Mouse (Mus musculus) kidney, embryonic 15.5 days (tissue): ENCODE data around the gene Hcfc2. TPM values are rescaled to one million over a fixed set of nuclear protein-coding genes. Genes with fewer than 3 reads are reported as not detected.

Experiments used
- ATAC-seq: fragments of 200-750 bp; cut with Nextera tagmentation; replicated peaks from 2 replicates; pipeline ENCODE4 v1.8.0; 2017; ENCODE audit warnings: moderate TSS enrichment; ENCODE audit not compliant: low FRiP score
- H3K27ac ChIP-seq: fragments of 300-500 bp; sonication (generic); 2 replicates; pipeline ENCODE4 v1.5.1; 2015; ENCODE audit warnings: mild to moderate bottlenecking, inconsistent platforms
- H3K27me3 ChIP-seq: fragments of 300-500 bp; sonication (generic); 2 replicates; pipeline ENCODE4 v1.6.1; 2015; ENCODE audit warnings: inconsistent platforms
- H3K36me3 ChIP-seq: fragments of 300-500 bp; sonication (generic); 2 replicates; pipeline ENCODE4 v1.6.1; 2015; ENCODE audit warnings: inconsistent platforms
- H3K4me1 ChIP-seq: fragments of 300-500 bp; sonication (generic); 2 replicates; pipeline ENCODE4 v1.6.1; 2015; ENCODE audit warnings: inconsistent platforms
- H3K4me2 ChIP-seq: fragments of 300-500 bp; sonication (generic); 2 replicates; pipeline ENCODE4 v1.6.1; 2015; ENCODE audit warnings: moderate library complexity, mild to moderate bottlenecking, inconsistent platforms
- H3K4me3 ChIP-seq: fragments of 300-500 bp; sonication (generic); replicated peaks from 2 replicates; pipeline ENCODE4 v1.5.1; 2015; ENCODE audit warnings: mild to moderate bottlenecking, inconsistent platforms
- H3K9ac ChIP-seq: fragments of 300-500 bp; sonication (generic); 2 replicates; pipeline ENCODE4 v1.6.1; 2015; ENCODE audit warnings: mild to moderate bottlenecking, inconsistent platforms
- H3K9me3 ChIP-seq: fragments of 300-500 bp; sonication (generic); replicated peaks from 2 replicates; pipeline ENCODE4 v1.6.1; 2016; ENCODE audit warnings: inconsistent platforms
- WGBS: fragments of 180-500 bp; shearing (Covaris S2); methylation state at CpG from one replicate; pipeline ENCODE4 v1.1.7; 2015; ENCODE audit warnings: mixed read lengths; 5-methylcytosine and 5-hydroxymethylcytosine counted together
- polyA plus RNA-seq: library from polyadenylated mRNA; unstranded; fragments of >200 nt; fragmentation: Nextera tagmentation; extraction: Ambion mirVana; gene quantifications from 2 replicates; pipeline ENCODE4 v1.2.1, GENCODE M21; 2015

Hcfc2 gene
- polyA plus RNA-seq, 1 experiment from 2014 or later: 33.2 TPM

- Histone ChIP-seq H3K9ac (no peak overlapping the region), H3K9me3 (no peaks in the 10 kb centered on the region), H3K4me3 (no peak overlapping the region), H3K4me1 (peaks cover 7% of the 10 kb centered on the region; the same call in 1 of the 2 replicates), H3K36me3 (no peaks in the 10 kb centered on the region), H3K4me2 (no peak overlapping the region), H3K27me3 (no peaks in the 10 kb centered on the region), H3K27ac (no peak overlapping the region)
- ATAC-seq: no peak
- WGBS: 93% methylated on average over 3 of the region's 3 CpGs
Observed at GRCm38 (mm10) chr10:82780322-82780721, 84.4 kb downstream of the Hcfc2 start.

GRCm38 (mm10) chr10:82780816-82781215 lies 84.9 kb downstream of the Hcfc2 start:
- Histone ChIP-seq H3K27ac (no peak overlapping the region), H3K36me3 (no peaks in the 10 kb centered on the region), H3K4me3 (no peak overlapping the region), H3K27me3 (no peaks in the 10 kb centered on the region), H3K9me3 (no peaks in the 10 kb centered on the region), H3K4me2 (no peak overlapping the region), H3K9ac (no peak overlapping the region), H3K4me1 (peaks cover 7% of the 10 kb centered on the region; the same call in 1 of the 2 replicates)
- no peak for ATAC-seq

- 35% methylated on average over 2 of the region's 2 CpGs for WGBS
- no peak for ATAC-seq
- H3K36me3 ChIP-seq: no peaks in the 10 kb centered on the region
Observed at GRCm38 (mm10) chr10:82782472-82782871, 86.5 kb downstream of the Hcfc2 start.

GRCm38 (mm10) chr10:82789181-82789580 lies 93.2 kb downstream of the Hcfc2 start:
- H3K27ac ChIP-seq: no peak overlapping the region
- H3K27me3 ChIP-seq: no peaks in the 10 kb centered on the region
- no peaks in the 10 kb centered on the region for H3K36me3 ChIP-seq
- H3K9ac ChIP-seq: no peak overlapping the region
- no peak for ATAC-seq
- H3K4me2 ChIP-seq: no peak overlapping the region
- no peak overlapping the region for H3K4me3 ChIP-seq
- H3K9me3 ChIP-seq: 0 out of 2 replicates have a peak, but pooled peaks cover 3% of the 10 kb centered on the region
- H3K4me1 ChIP-seq: no peaks in the 10 kb centered on the region

More at GRCm38 (mm10) chr10:82782472-82782871, 86.5 kb downstream of the Hcfc2 start:
- H3K27me3 ChIP-seq: no peaks in the 10 kb centered on the region
- H3K9ac ChIP-seq: no peak overlapping the region
- no peak overlapping the region for H3K27ac ChIP-seq
- no peaks in the 10 kb centered on the region for H3K9me3 ChIP-seq
- no peak overlapping the region for H3K4me3 ChIP-seq
- no peak overlapping the region for H3K4me2 ChIP-seq
- peaks cover 7% of the 10 kb centered on the region; the same call in 1 of the 2 replicates for H3K4me1 ChIP-seq

GRCm38 (mm10) chr10:82790504-82790903 lies 94.5 kb downstream of the Hcfc2 start:
- no peak for ATAC-seq
- no peak overlapping the region for H3K4me2 ChIP-seq
- WGBS: 90% methylated on average over 5 of the region's 5 CpGs

GRCm38 (mm10) chr10:82791713-82792112 lies 95.8 kb downstream of the Hcfc2 start:
- Histone ChIP-seq H3K27ac (no peak overlapping the region), H3K4me1 (peaks cover 18% of the 10 kb centered on the region), H3K27me3 (no peaks in the 10 kb centered on the region), H3K9me3 (0 out of 2 replicates have a peak, but pooled peaks cover 3% of the 10 kb centered on the region), H3K9ac (no peak overlapping the region), H3K4me2 (no peak overlapping the region), H3K4me3 (no peak overlapping the region), H3K36me3 (no peaks in the 10 kb centered on the region)
- ATAC-seq: no peak
- WGBS: 95% methylated on average over 3 of the region's 3 CpGs

More at GRCm38 (mm10) chr10:82790504-82790903, 94.5 kb downstream of the Hcfc2 start:
- Histone ChIP-seq H3K4me1 (peaks cover 7% of the 10 kb centered on the region), H3K9ac (no peak overlapping the region), H3K27me3 (no peaks in the 10 kb centered on the region), H3K4me3 (no peak overlapping the region), H3K27ac (no peak overlapping the region), H3K36me3 (no peaks in the 10 kb centered on the region), H3K9me3 (0 out of 2 replicates have a peak, but pooled peaks cover 3% of the 10 kb centered on the region)

Other genes with a start within 250 kb of the Hcfc2 start
- gene Gm1553, start 203.5 kb upstream of the Hcfc2 start, polyA plus RNA-seq: not detected in 2 replicates
- 49.7 and 51.3 TPM in 2 replicates for gene 1190007I07Rik, start 72.9 kb upstream of the Hcfc2 start, polyA plus RNA-seq
- 153 and 154 TPM in 2 replicates for gene Tdg, start 66.3 kb upstream of the Hcfc2 start, polyA plus RNA-seq
- gene Glt8d2, start 5.5 kb upstream of the Hcfc2 start, polyA plus RNA-seq: 4.0 and 5.0 TPM in 2 replicates
- 47.7 and 48.9 TPM in 2 replicates for gene Nfyb, start 68.0 kb downstream of the Hcfc2 start, polyA plus RNA-seq
- 105 and 107 TPM in 2 replicates for gene Txnrd1, start 137.8 kb downstream of the Hcfc2 start, polyA plus RNA-seq
- gene Eid3, start 170.5 kb downstream of the Hcfc2 start, polyA plus RNA-seq: 0.19 and 0.24 TPM in 2 replicates